Mouse (Mus musculus) lung, postnatal 36 days (tissue): Measurements from ENCODE around the gene Snrpd3.
A peak's percentile ranks its signal among the peaks of the same experiment; 100 is the strongest.
"Not testable (repeated sequence)": the region's sequence is repeated elsewhere in the genome, so short reads cannot be mapped to it uniquely, and the experiment has no call there.

Experiments used
- DNase-seq: peaks from one replicate; pipeline ENCODE4 v3.0.0; 2022; ENCODE audit warnings: mixed read lengths

Snrpd3 gene

GRCm38 (mm10) chr10:75517073-75517757, at the start of gene Snrpd3:
Gene Snrpd3, plus strand, starts transcription at chr10:75517551.
- peak; percentile 97 for DNase-seq

- DNase-seq = peak; percentile 52
Observed at GRCm38 (mm10) chr10:75473411-75473810, 43.9 kb upstream of the Snrpd3 start.

DNA sequence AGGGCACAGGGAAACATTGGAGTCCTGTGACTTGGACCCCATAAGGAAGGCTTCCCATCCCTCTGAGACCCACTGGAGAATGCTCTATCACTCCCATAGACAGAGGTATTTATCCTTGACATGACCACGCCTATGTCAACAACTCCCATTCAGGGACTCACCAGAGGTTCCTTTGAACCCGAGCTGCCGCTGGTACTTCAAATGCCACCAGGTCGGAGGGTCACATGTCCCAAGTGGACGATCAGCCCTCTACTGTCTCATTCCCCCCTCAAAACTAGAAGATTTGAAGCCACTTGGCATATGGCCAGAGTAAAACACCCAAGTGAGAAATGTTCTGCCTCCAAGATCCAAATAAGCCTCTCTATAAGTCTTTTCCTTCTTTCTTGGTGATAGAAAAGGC, 42.8 kb upstream of the Snrpd3 start:
- no peak for DNase-seq

DNA sequence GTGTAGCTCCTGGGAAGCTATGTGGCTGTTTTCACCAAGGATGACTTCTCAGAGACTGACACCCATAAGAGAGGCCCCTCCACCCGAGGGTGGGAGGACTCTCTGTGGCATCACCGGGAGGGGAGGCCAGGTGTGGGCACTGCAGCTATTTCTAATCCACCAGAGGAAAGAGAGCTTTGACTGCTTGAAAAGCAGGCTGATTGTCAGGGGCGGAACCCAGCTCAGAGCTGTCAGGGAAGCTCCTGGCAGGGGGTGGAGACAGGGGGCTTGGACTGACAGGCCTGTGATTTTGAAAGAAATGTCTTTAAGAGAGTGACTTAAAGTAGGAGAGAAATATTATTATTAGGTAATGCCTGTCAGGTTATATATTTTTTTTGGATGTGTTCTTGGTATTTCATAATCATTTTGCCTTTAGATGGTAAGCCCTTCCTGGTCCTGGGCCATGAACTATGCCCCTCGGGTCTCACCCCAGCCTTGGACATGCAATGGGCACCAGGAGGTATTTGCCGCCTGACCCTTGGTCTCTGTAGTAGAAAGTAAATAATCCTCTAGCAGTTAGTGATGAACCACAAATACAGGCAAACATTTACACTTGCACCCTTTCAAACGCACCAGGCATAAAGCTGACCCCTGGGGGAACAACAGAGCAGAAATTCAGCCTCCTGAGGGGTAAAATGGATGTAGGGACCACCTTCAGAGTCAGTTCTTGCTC, 42.1 kb upstream of the Snrpd3 start:
- not testable (repeated sequence) for DNase-seq

GRCm38 (mm10) chr10:75477034-75477433, 40.3 kb upstream of the Snrpd3 start:
- no peak for DNase-seq

DNA sequence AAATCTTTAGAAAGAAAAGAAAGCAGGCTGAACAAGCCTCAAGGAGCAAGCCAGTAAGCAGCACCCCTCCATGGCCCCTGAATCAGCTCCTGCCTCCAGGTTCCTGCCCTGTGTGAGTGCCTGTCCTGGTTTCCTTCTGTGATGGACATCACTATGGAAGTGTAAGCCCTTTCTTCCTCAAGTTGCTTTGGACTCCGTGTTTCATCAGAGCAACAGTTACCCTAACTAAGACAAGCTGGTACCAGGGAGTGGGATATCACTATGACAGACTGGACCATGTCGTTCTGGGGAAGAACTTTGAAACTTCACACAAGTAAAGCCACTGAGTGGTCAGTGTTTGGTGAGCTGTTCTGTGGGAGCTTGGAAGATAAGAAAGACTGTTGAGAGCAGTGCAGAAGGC, 37.4 kb upstream of the Snrpd3 start:
- no peak for DNase-seq

DNA sequence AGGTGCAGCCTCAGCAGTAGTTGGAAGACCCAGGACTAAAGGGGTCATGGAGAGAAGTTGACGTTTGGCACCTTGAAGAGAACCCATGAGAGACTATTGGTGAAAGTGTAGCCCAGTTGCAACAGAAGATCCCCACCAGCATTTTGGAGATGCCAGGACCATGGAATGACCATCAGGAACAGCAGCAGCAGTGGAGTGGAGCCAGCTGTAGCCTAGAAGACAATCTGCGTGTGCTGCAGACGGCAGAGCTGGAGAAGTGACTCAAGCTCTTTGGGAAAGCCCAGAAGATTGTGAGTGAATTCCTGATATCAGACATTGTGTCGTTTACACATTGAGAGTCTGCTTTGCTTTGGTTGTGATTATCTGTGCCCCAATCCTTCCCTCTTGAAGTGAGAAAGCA, 35.6 kb upstream of the Snrpd3 start:
- no peak for DNase-seq

GRCm38 (mm10) chr10:75482271-75482670, 35.1 kb upstream of the Snrpd3 start:
- DNase-seq = no peak

DNA sequence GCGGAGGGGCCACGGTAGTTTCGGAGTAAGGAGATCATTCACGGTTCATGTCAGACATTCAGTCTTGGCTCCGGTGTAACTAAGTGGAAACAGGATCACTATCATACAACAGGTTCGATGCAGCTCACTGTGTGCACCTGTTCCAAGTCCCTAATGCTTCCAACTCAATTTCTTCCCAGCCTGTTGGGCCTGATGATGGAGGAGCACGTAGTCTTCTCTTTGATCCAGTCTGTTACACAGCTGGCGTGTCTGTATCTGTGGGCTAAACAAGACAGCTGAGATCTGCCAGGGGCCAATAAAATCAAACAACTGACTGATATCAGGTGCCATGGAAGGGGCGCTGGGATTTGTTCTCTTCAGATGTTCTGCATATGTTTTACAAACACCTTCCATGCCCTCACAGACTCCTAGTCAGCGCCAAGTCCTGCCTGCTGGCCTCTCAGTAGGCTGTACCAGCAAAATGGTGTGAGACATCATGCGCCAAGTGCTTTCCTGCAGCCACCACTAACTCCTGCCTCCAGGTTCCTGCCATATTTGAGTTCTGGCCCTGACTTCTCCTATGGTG, 34.4 kb upstream of the Snrpd3 start:
- DNase-seq = no peak

DNA sequence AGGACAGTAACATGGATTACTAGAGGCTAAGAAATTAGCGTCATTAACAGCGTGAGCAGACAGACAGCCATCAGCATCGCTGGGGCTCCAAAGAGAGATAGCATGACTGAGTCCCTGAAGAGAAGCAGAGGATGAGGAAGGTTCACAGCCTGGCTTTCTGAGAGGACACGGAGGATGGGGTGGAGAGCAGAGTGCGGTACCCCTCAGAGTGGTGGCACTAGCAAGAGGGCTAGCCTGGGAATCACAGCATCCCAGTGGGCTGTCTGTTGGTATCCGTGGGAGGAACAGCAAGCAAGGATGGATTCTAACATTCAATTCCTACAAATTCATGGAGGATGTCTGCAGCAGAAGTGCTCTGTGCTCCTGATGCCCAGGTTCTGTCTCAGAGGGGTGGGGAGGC, 33.3 kb upstream of the Snrpd3 start:
- DNase-seq = no peak

DNA sequence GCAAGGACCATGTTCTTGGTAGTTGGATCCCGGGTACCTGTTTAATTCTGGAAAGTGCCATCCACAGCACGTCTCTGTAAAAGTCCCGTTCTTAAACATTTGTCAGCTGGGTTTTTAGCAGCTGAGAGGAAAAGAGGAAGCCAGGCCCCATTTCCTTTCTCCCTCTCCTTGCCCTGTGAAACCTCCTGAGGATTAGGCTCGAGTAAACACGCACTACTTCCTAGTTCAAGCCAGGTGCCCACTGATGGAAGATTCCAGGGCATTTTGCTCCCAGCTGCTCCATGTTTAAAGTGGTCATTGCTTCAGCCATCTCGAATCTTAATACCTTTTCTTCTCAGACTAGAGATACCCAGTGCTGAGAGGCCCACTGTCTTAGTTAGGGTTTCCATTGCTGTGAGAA, 32.6 kb upstream of the Snrpd3 start:
- DNase-seq = no peak

DNA sequence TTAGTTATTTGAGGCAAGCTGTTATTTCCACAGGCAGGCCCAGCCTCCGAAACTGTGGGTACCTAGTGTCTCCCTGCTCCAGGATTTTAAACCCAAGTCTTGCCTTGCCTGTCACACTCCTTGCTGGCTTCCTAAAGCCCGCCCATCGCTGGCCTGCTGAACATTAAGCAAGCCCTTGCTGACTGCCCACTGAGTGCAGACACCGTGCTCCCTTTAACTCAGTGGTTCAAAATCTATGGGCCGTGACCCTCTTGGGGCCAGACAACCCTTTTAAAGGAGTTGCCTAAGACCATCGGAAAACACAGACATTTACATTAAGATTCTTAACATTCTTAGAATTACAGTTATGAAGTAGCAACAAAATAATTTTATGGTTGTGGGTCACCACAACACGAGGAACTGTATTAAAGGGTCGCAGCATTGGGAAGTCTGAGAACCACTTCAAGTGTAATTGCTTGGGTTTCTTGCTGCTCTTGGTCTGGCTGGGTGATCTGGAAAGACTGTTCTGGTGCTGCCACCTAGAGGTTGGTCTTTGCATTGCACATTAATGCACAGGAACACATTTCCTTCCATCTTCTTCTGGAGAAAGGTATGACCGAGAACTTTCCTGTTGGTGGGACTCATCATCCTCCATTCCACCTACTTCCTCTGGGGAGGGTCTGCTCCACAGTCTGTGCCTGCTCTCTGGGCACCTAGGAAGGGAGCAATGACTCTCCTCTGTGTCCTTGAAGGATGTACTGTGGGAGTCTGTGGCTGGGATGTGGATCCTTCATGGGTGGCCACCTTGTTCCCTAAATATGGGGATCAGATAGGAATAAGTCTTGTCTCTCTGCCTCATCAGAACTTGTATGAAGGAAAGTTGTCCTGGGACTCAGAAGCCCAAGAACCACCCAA, 31.0 kb upstream of the Snrpd3 start:
- peak; percentile 90 for DNase-seq

DNA sequence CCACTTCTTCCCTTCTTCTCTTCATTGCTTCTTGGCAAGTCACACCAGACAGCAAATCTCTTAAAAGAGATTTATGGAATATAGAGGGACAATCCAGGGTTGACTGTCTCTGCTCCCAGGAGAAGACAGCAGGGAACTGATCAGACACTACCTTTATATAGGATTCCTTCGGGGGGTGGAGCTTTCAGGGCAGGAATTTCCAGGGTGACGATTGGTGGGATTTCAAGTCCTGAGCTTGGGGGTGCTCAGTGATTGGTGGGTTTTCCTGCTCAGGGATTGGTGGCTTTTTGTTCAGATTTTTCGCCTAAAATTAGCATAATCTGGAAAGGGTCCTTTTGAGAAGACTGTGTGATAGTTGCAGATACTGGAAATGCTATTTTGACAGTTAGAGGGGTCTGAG, 30.2 kb upstream of the Snrpd3 start:
- no peak for DNase-seq

GRCm38 (mm10) chr10:75489522-75489921, 27.8 kb upstream of the Snrpd3 start:
- DNase-seq = no peak

DNA sequence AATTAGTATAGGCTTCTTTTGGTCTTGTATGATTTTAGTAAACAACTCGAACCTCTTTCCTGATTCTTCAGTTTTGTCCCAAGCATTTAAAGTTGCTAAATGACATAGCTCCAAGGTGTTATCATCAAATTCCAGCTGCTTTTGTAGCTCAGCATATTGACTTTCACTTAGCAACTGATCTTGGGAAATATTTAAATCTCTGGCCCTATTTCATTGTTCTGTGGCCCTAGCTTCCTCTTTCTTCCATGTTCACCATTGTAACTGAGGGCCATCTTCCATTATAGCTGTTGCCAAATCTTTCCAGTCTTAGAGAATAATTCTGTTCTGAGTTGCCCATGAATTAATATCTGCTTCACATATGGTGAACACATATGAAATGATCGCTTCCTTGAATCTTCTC, 26.6 kb upstream of the Snrpd3 start:
- DNase-seq = no peak

- DNase-seq = no peak
Observed at GRCm38 (mm10) chr10:75491234-75491935, 26.0 kb upstream of the Snrpd3 start.

DNA sequence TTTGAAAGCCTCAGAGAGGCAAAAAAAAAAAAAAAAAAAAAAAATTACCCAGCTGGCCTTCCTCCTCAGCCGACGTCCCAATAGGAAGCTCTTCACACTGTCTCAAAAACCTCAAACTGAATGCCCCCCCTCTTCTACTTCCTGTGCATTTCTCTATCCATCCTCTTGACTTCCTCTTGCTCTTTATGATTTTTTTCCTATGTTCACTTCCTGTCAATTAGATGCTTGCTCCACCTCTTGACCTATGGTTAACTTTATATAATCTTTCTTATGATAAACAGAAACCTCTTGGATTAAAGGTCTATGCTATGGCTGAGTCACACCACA, 25.5 kb upstream of the Snrpd3 start:
- no peak for DNase-seq

DNA sequence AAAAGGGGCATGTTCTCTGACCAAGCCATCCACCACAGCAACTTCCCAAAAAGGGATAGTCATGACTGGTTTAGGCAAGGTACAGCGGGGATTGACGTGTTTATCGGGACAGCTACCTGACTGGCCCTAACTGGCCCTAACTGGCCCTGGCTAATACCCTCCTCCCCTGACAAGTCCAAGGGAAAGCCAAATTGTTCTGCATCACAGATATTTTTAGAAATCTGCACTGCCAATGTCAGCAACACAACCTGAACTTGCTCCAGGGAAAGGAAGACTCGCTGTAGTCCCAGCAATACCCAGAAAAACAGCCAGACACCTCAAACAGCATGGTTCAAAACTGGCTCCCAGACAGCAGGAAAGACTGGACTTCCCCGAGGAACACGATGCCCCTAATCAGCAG, 22.0 kb upstream of the Snrpd3 start:
- no peak for DNase-seq

DNA sequence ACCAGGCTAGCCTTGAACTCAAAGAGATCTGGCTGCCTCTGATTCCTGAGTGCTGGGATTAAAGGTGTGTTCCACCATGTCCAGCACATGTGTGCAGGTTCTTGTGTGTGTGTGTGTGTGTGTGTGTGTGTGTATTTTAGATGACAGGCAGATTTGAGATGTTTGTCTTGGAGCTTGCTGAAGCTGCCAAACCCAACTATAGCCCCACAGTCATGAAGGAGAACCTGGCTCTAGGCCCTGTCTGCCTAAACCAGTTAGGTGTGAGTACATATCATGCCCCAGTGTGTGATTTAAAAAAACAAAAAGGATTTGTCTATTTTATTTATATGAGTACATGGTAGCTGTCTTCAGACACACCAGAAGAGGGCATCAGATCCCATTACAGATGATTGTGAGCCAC, 21.4 kb upstream of the Snrpd3 start:
- DNase-seq = no peak

- DNase-seq = not testable (repeated sequence)
Observed at GRCm38 (mm10) chr10:75499214-75499613, 18.1 kb upstream of the Snrpd3 start.

DNA sequence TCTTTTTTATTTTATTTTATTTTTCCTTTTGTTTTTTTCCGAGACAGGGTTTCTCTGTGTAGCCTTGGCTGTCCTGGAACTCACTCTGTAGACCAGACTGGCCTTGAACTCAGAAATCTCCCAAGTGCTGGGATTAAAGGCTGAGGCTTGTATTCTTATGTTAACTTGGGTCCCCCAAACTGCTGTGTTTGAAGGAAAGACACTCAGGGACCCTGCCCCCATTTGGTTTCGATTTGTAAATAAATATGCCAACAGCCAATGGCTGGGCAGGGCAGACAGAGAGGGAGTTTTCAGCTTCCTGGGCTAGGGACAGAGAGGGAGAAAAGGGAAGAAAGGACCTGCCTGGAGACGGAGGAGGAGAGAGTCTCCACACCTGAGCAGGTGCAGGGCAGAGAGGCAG, 17.6 kb upstream of the Snrpd3 start:
- DNase-seq = no peak

GRCm38 (mm10) chr10:75500345-75500744, 17.0 kb upstream of the Snrpd3 start:
- DNase-seq = no peak

GRCm38 (mm10) chr10:75501641-75502040, 15.7 kb upstream of the Snrpd3 start:
- peak; percentile 51 for DNase-seq
